Mouse (Mus musculus): ENCODE measurements around the gene Kank3. TPM values are rescaled to one million over a fixed set of nuclear protein-coding genes. Genes with fewer than 3 reads are reported as not detected.

Kank3 gene
- polyA plus RNA-seq, 1 experiment from 2014 or later = 13.7 TPM

DNA sequence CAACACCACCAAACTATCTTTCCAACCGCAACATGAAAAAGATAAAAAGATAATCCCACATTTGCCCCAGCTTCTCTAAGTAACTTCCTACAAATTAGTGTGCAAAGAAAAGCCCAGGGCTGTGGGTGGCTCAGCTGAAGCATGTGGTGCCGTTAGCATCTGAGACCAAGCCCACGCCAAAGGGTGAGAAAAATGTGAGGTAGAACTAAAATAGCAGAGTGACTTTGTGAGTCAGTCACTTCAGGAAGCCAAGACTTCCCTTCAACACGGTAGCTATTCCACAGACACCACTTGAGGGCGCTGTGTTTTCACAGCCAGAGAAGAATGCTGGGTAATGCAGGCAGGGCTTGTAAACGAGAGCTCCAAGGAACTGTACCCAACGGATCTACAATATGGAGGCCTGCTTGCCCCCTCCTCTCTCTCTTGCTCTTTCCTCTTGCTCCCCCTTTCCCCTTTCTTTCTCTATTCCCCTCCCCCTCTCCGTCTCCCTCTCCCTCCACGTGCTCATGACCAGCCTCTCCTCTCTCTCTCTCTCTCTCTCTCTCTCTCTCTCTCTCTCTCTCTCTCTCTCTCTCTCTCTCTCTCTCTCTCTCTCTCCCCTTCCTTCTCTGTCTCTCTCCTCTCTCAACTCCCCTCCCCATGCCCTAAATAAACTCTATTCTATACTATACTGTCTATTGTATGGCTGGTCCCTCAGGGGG, 55.2 kb downstream of the Kank3 start:
- ATAC-seq (ENCODE audit: low read depth) = no peak
- no peak overlapping the region for H3K4me3 ChIP-seq (ENCODE audit: low read depth, low read length)
- H3K4me2 ChIP-seq (ENCODE audit: low read depth, low read length) = peak overlapping the region; percentile 54
- no peaks in the 10 kb centered on the region for H3K9me3 ChIP-seq (replicated peaks; ENCODE audit: control insufficient read depth, low read length)
- H3K27me3 ChIP-seq (ENCODE audit: control insufficient read depth, insufficient read depth, low read depth, low read length) = no peaks in the 10 kb centered on the region
- no peaks in the 10 kb centered on the region; the same call in 1 of the 2 replicates for H3K4me1 ChIP-seq (ENCODE audit: control insufficient read depth, low read depth, low read length)
- WGBS (ENCODE audit: insufficient replicate concordance) = 12% methylated on average over 9 of the region's 9 CpGs
- H3K36me3 ChIP-seq (ENCODE audit: control insufficient read depth, insufficient read depth) = no peaks in the 10 kb centered on the region
- no peak overlapping the region for H3K9ac ChIP-seq (ENCODE audit: low read depth, low read length)
- H3K27ac ChIP-seq (ENCODE audit: low read length) = no peak overlapping the region

Other genes starting within 250 kb of the Kank3 start
- 14.4 and 17.9 TPM in 2 replicates for gene Zfp414, start 181.4 kb upstream of the Kank3 start, polyA plus RNA-seq (2015; fragmentation: Nextera tagmentation; extraction: Ambion mirVana)
- gene Pram1, start 172.5 kb upstream of the Kank3 start, polyA plus RNA-seq (2015; fragmentation: Nextera tagmentation; extraction: Ambion mirVana) = 4.0 and 5.6 TPM in 2 replicates
- 121 and 124 TPM in 2 replicates for gene Hnrnpm, start 123.7 kb upstream of the Kank3 start, polyA plus RNA-seq (2015; fragmentation: Nextera tagmentation; extraction: Ambion mirVana)
- gene March2, start 91.8 kb upstream of the Kank3 start, polyA plus RNA-seq (2015; fragmentation: Nextera tagmentation; extraction: Ambion mirVana) = 256 and 281 TPM in 2 replicates
- gene Rab11b, start 50.0 kb upstream of the Kank3 start, polyA plus RNA-seq (2015; fragmentation: Nextera tagmentation; extraction: Ambion mirVana) = 107 and 115 TPM in 2 replicates
- gene Angptl4, start 28.7 kb upstream of the Kank3 start, polyA plus RNA-seq (2015; fragmentation: Nextera tagmentation; extraction: Ambion mirVana) = 29.3 and 29.6 TPM in 2 replicates
- 389 and 463 TPM in 2 replicates for gene Rps28, start 14.0 kb downstream of the Kank3 start, polyA plus RNA-seq (2015; fragmentation: Nextera tagmentation; extraction: Ambion mirVana)
- 243 and 245 TPM in 2 replicates for gene Ndufa7, start 14.1 kb downstream of the Kank3 start, polyA plus RNA-seq (2015; fragmentation: Nextera tagmentation; extraction: Ambion mirVana)
- gene Cd320, start 32.6 kb downstream of the Kank3 start, polyA plus RNA-seq (2015; fragmentation: Nextera tagmentation; extraction: Ambion mirVana) = 11.9 and 12.1 TPM in 2 replicates
- not detected in 2 replicates for gene Gm7029, start 63.3 kb downstream of the Kank3 start, polyA plus RNA-seq (2015; fragmentation: Nextera tagmentation; extraction: Ambion mirVana)
- 5.8 and 6.1 TPM in 2 replicates for gene Kifc1, start 80.1 kb downstream of the Kank3 start, polyA plus RNA-seq (2015; fragmentation: Nextera tagmentation; extraction: Ambion mirVana)
- gene Platr17, start 94.6 kb downstream of the Kank3 start, polyA plus RNA-seq (2015; fragmentation: Nextera tagmentation; extraction: Ambion mirVana) = 0.21 and 0.54 TPM in 2 replicates
- 18.6 and 19.6 TPM in 2 replicates for gene Daxx, start 98.9 kb downstream of the Kank3 start, polyA plus RNA-seq (2015; fragmentation: Nextera tagmentation; extraction: Ambion mirVana)
- 31.0 and 34.6 TPM in 2 replicates for gene Tapbp, start 105.4 kb downstream of the Kank3 start, polyA plus RNA-seq (2015; fragmentation: Nextera tagmentation; extraction: Ambion mirVana)
- 7.8 and 9.1 TPM in 2 replicates for gene Zbtb22, start 105.4 kb downstream of the Kank3 start, polyA plus RNA-seq (2015; fragmentation: Nextera tagmentation; extraction: Ambion mirVana)
- 7.8 and 9.0 TPM in 2 replicates for gene Rgl2, start 119.0 kb downstream of the Kank3 start, polyA plus RNA-seq (2015; fragmentation: Nextera tagmentation; extraction: Ambion mirVana)
- 83.8 and 96.4 TPM in 2 replicates for gene Pfdn6, start 129.8 kb downstream of the Kank3 start, polyA plus RNA-seq (2015; fragmentation: Nextera tagmentation; extraction: Ambion mirVana)
- gene Wdr46, start 130.1 kb downstream of the Kank3 start, polyA plus RNA-seq (2015; fragmentation: Nextera tagmentation; extraction: Ambion mirVana) = 12.2 and 13.4 TPM in 2 replicates
- gene B3galt4, start 141.0 kb downstream of the Kank3 start, polyA plus RNA-seq (2015; fragmentation: Nextera tagmentation; extraction: Ambion mirVana) = 2.2 and 2.3 TPM in 2 replicates
- 21.3 and 21.9 TPM in 2 replicates for gene Vps52, start 145.3 kb downstream of the Kank3 start, polyA plus RNA-seq (2015; fragmentation: Nextera tagmentation; extraction: Ambion mirVana)
- 904 and 1,002 TPM in 2 replicates for gene Rps18, start 145.5 kb downstream of the Kank3 start, polyA plus RNA-seq (2015; fragmentation: Nextera tagmentation; extraction: Ambion mirVana)
- gene H2-K1, start 189.8 kb downstream of the Kank3 start, polyA plus RNA-seq (2015; fragmentation: Nextera tagmentation; extraction: Ambion mirVana) = 126 and 139 TPM in 2 replicates
- 3.2 and 4.0 TPM in 2 replicates for gene Ring1, start 214.2 kb downstream of the Kank3 start, polyA plus RNA-seq (2015; fragmentation: Nextera tagmentation; extraction: Ambion mirVana)
- gene H2-Ke6, start 217.5 kb downstream of the Kank3 start, polyA plus RNA-seq (2015; fragmentation: Nextera tagmentation; extraction: Ambion mirVana) = 30.1 and 32.2 TPM in 2 replicates
- gene Slc39a7, start 221.2 kb downstream of the Kank3 start, polyA plus RNA-seq (2015; fragmentation: Nextera tagmentation; extraction: Ambion mirVana) = 58.8 and 59.8 TPM in 2 replicates
- gene Rxrb, start 221.3 kb downstream of the Kank3 start, polyA plus RNA-seq (2015; fragmentation: Nextera tagmentation; extraction: Ambion mirVana) = 14.7 and 15.7 TPM in 2 replicates
- gene Col11a2, start 228.9 kb downstream of the Kank3 start, polyA plus RNA-seq (2015; fragmentation: Nextera tagmentation; extraction: Ambion mirVana) = 0.26 and 0.27 TPM in 2 replicates

All from liver, embryonic 16.5 days (tissue).